Mouse (Mus musculus) limb, embryonic 14.5 days (tissue): ENCODE measurements around the gene Cc2d2b. TPM values are rescaled to one million over a fixed set of nuclear protein-coding genes. Genes with fewer than 3 reads are reported as not detected.

Source experiments
- ATAC-seq: fragments of 200-750 bp; cut with Nextera tagmentation; 2 replicates; pipeline ENCODE4 v1.8.0; 2017; ENCODE audit warnings: low read depth, moderate number of reproducible peaks, moderate TSS enrichment; ENCODE audit not compliant: low FRiP score
- DNase-seq: peaks from one replicate; pipeline ENCODE4 v3.0.0-alpha.2; 2015; ENCODE audit warnings: low spot score
- H3K27ac ChIP-seq: fragments of 300-500 bp; sonication (generic); replicated peaks from 2 replicates; pipeline ENCODE4 v1.5.1; 2014; ENCODE audit warnings: low read depth, mild to moderate bottlenecking, low read length, moderate library complexity, mixed read lengths
- H3K27me3 ChIP-seq: fragments of 300-500 bp; sonication (generic); 2 replicates; pipeline ENCODE4 v1.6.1; 2014; ENCODE audit warnings: low read length, mixed read lengths; ENCODE audit not compliant: control insufficient read depth, insufficient read depth
- H3K36me3 ChIP-seq: fragments of 300-500 bp; sonication (generic); 2 replicates; pipeline ENCODE4 v1.6.1; 2014; ENCODE audit warnings: mild to moderate bottlenecking, low read length, moderate library complexity, mixed read lengths; ENCODE audit not compliant: control insufficient read depth, insufficient read depth
- H3K4me1 ChIP-seq: fragments of 300-500 bp; sonication (generic); 2 replicates; pipeline ENCODE4 v1.6.1; 2014; ENCODE audit warnings: antibody characterized with exemption, low read length, mixed read lengths; ENCODE audit not compliant: control insufficient read depth, insufficient read depth
- H3K4me2 ChIP-seq: fragments of 300-500 bp; sonication (generic); replicated peaks from 2 replicates; pipeline ENCODE4 v1.6.1; 2014; ENCODE audit warnings: low read depth, mild to moderate bottlenecking, low read length, moderate library complexity; ENCODE audit not compliant: severe bottlenecking
- H3K4me3 ChIP-seq: fragments of 300-500 bp; sonication (generic); replicated peaks from 2 replicates; pipeline ENCODE4 v1.5.1; 2014; ENCODE audit warnings: low read length
- H3K9ac ChIP-seq: fragments of 300-500 bp; sonication (generic); 2 replicates; pipeline ENCODE4 v1.6.1; 2014; ENCODE audit warnings: mild to moderate bottlenecking, low read depth, low read length, moderate library complexity; ENCODE audit not compliant: severe bottlenecking
- H3K9me3 ChIP-seq: fragments of 300-500 bp; sonication (generic); 2 replicates; pipeline ENCODE4 v1.6.1; 2016; ENCODE audit warnings: low read length; ENCODE audit not compliant: control insufficient read depth
- POLR2A ChIP-seq: fragments of 200-500 bp; IDR thresholded peaks from 2 replicates; pipeline ENCODE4 v1.8.0; 2012; ENCODE audit warnings: inconsistent platforms, mild to moderate bottlenecking, moderate library complexity, borderline replicate concordance; ENCODE audit not compliant: insufficient read depth, insufficient read length; ENCODE audit errors: extremely low read depth
- WGBS: fragments of 180-500 bp; shearing (Covaris S2); extraction: QIAGEN DNeasy Blood & Tissue Kit; methylation state at CpG from one replicate; pipeline ENCODE4 v1.1.7; 2014; 5-methylcytosine and 5-hydroxymethylcytosine counted together
- polyA plus RNA-seq, 2 experiments: library from polyadenylated mRNA; depleted of rRNA in 1 of 2; stranded (reverse) in 1 of 2; unstranded in 1 of 2; fragments of >200 nt; fragmentation: Nextera tagmentation in 1 of 2; extraction: Ambion mirVana in 1 of 2; gene quantifications; 2 replicates each; pipeline versions ENCODE4 v1.2.1 to v1.2.3; 2012 to 2014

Cc2d2b gene
- polyA plus RNA-seq, 2 experiments: 0.04 to 0.22 TPM

DNA sequence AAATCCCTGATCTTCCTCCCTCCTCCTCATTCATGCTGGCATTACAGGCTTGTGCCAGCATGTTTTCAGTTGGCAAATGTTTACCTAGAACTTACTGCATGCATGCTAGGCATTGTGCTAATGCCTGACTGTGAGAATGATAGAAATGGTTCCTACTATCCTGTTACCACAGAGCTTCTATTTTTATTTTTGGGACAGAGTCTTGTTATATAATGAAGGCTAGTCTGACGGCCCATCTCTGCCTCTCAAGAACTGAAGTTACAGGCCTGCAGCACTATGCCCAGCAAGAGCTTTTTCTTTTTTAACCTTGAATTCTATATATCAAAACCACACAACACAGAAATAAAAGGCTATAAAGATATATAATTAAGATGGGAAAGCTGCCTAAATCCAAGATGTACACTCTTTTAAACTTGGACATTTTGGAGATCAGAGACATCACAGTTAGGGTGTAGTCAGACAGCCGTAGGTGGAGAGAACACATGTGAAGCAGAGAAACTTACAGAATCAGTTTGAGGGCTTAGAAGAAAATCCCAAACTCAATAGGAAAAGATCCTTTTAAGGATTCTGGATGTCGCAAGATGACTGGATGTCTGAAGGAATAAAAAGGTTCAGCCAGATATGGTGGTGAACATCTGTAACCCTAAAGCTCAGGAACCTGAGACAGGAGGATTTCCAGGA is 121.0 kb downstream of the Cc2d2b start:
- TF ChIP-seq POLR2A: no peak
- no peak overlapping the region for H3K4me3 ChIP-seq
- H3K27me3 ChIP-seq: no peaks in the 10 kb centered on the region; the same call in 1 of the 2 replicates
- peaks cover 3% of the 10 kb centered on the region; the same call in 1 of the 2 replicates for H3K9me3 ChIP-seq
- no peak overlapping the region for H3K27ac ChIP-seq
- no peak for DNase-seq
- no peaks in the 10 kb centered on the region for H3K36me3 ChIP-seq
- no peaks in the 10 kb centered on the region for H3K4me1 ChIP-seq
- 92% methylated on average over 3 of the region's 3 CpGs for WGBS
- no peak overlapping the region for H3K9ac ChIP-seq
- H3K4me2 ChIP-seq: no peak overlapping the region
- no peak for ATAC-seq

DNA sequence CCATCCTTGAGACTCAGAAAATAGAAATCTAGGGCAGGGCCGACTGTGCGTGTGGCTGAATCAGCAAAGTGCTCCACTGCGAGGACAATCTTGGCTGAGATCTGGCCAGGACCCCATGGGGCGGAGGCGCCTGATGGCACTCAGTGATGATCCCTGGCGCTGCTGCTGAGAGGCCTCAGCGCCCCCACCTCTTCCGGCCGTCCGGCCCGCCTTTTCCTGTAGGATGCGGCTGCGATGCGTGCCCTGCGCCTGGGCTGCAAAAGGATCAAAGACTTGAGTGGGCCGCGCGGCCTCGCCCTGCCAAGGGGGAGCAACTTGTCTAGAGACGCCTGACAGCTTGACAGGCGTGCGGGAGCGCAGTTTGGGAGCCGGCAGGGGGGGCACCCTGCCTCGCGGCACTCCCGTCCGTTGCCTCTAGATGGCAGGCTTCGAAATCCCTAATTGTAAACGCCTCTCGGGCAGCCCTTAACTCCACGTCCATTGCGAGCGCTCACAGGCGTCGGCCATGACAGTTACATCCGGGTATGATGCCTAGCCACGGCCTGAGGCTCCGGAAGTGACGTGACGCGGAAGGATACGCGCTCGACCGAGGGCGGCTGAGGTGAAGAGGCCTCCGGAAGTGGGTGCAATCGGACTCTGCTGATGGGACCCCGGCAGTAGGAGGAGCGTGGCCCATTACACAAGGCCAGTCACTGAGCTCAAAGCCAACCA is 124.6 kb downstream of the Cc2d2b start:
- Histone ChIP-seq H3K4me2 (peak overlapping the region; percentile 65), H3K36me3 (no peaks in the 10 kb centered on the region), H3K9ac (peak overlapping the region; percentile 55), H3K27me3 (peaks cover 7% of the 10 kb centered on the region; the same call in 1 of the 2 replicates), H3K9me3 (peaks cover 3% of the 10 kb centered on the region; the same call in 1 of the 2 replicates), H3K4me1 (no peaks in the 10 kb centered on the region), H3K4me3 (peak overlapping the region; percentile 49), H3K27ac (peak overlapping the region; percentile 72; the same call in 1 of the 2 replicates)
- peak; percentile 95 for DNase-seq
- WGBS: 2% methylated on average over 51 of the region's 51 CpGs
- ATAC-seq: peak; percentile 97
- no peak; the same call in 1 of the 2 replicates for TF ChIP-seq POLR2A

Other genes starting within 250 kb of the Cc2d2b start
- 35.3 and 40.2 TPM in 2 replicates for gene Sorbs1, start 235.0 kb upstream of the Cc2d2b start, polyA plus RNA-seq (2012; rRNA removed)
- 40.6 and 45.6 TPM in 2 replicates for gene Sorbs1, start 235.0 kb upstream of the Cc2d2b start, polyA plus RNA-seq (2014; fragmentation: Nextera tagmentation; extraction: Ambion mirVana)
- gene Aldh18a1, start 160.3 kb upstream of the Cc2d2b start, polyA plus RNA-seq (2012; rRNA removed): 79.8 and 83.3 TPM in 2 replicates
- 63.2 and 65.3 TPM in 2 replicates for gene Aldh18a1, start 160.3 kb upstream of the Cc2d2b start, polyA plus RNA-seq (2014; fragmentation: Nextera tagmentation; extraction: Ambion mirVana)
- 17.0 and 22.3 TPM in 2 replicates for gene Tctn3, start 136.5 kb upstream of the Cc2d2b start, polyA plus RNA-seq (2012; rRNA removed)
- 11.4 and 13.1 TPM in 2 replicates for gene Tctn3, start 136.5 kb upstream of the Cc2d2b start, polyA plus RNA-seq (2014; fragmentation: Nextera tagmentation; extraction: Ambion mirVana)
- gene Entpd1, start 136.4 kb upstream of the Cc2d2b start, polyA plus RNA-seq (2012; rRNA removed): 7.4 and 9.5 TPM in 2 replicates
- 9.8 and 11.0 TPM in 2 replicates for gene Entpd1, start 136.4 kb upstream of the Cc2d2b start, polyA plus RNA-seq (2014; fragmentation: Nextera tagmentation; extraction: Ambion mirVana)
- gene Ccnj, start 82.5 kb downstream of the Cc2d2b start, polyA plus RNA-seq (2012; rRNA removed): 12.3 and 14.0 TPM in 2 replicates
- gene Ccnj, start 82.5 kb downstream of the Cc2d2b start, polyA plus RNA-seq (2014; fragmentation: Nextera tagmentation; extraction: Ambion mirVana): 9.8 and 10.2 TPM in 2 replicates
- gene Zfp518a, start 146.0 kb downstream of the Cc2d2b start, polyA plus RNA-seq (2012; rRNA removed): 8.0 and 8.5 TPM in 2 replicates
- gene Zfp518a, start 146.0 kb downstream of the Cc2d2b start, polyA plus RNA-seq (2014; fragmentation: Nextera tagmentation; extraction: Ambion mirVana): 13.7 and 15.0 TPM in 2 replicates
- 0.36 and 0.72 TPM in 2 replicates for gene Blnk, start 245.8 kb downstream of the Cc2d2b start, polyA plus RNA-seq (2012; rRNA removed)
- 1.2 and 1.6 TPM in 2 replicates for gene Blnk, start 245.8 kb downstream of the Cc2d2b start, polyA plus RNA-seq (2014; fragmentation: Nextera tagmentation; extraction: Ambion mirVana)